Mouse (Mus musculus): ENCODE data around the gene Clip3. TPM values are rescaled to one million over a fixed set of nuclear protein-coding genes. Genes with fewer than 3 reads are reported as not detected.
A peak's percentile ranks its signal among the peaks of the same experiment; 100 is the strongest.

The Clip3 gene
- polyA plus RNA-seq, 1 experiment = 19.4 TPM

DNA sequence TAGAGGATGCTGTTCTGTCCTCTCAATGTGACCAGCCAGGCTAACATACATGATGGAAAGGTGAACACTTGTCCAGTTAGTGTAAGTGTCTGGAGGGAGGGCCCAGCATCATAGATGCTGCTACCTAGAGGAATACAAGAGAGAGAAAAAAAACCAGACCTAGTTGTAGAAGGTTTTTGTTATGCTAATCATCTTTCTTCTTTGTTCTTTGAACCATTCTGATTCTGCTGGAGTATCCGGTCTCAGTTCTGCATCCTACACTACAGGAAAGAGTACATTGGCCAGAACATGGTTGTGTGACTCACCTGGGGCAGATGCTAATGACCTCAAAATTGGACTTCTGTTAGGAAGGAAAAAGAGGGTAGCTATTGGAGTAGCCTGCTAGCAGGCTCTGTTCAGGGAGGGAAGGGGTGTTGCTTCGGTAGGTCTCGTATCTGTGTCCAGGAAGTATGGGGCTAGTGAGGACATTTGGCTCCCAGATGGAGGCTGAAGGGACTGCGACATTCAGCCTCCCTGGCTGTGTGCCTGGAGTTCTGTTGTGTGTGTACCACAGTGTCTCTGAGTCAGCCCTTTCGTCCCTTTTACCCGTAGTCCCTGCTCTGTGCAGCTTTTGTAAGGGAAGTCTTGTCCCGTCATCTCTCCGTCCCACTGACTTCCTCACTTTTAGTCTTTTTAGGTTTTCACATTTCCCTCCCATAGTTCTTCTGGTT lies 4.7 kb upstream of the Clip3 start:
- Histone ChIP-seq H3K79me2 (ENCODE audit: control insufficient read depth, insufficient read depth) (no peaks in the 10 kb centered on the region), H3K27me3 (ENCODE audit: control insufficient read depth, insufficient read depth, insufficient read length) (peaks cover 5% of the 10 kb centered on the region), H3K4me3 (no peak overlapping the region), H3K4me2 (ENCODE audit: low read depth) (no peak overlapping the region), H3ac (ENCODE audit: control insufficient read depth, insufficient read length) (no peak overlapping the region), H3K36me3 (ENCODE audit: control insufficient read depth, insufficient read depth) (no peaks in the 10 kb centered on the region)
- TF ChIP-seq USF1 (IDR thresholded peaks at IDR 0.05; ENCODE audit: low read depth) (no peak), E2F4 (IDR thresholded peaks at IDR 0.05; ENCODE audit: insufficient read depth) (no peak), REST (IDR thresholded peaks at IDR 0.05; ENCODE audit: insufficient read depth, insufficient read length) (no peak)

DNA sequence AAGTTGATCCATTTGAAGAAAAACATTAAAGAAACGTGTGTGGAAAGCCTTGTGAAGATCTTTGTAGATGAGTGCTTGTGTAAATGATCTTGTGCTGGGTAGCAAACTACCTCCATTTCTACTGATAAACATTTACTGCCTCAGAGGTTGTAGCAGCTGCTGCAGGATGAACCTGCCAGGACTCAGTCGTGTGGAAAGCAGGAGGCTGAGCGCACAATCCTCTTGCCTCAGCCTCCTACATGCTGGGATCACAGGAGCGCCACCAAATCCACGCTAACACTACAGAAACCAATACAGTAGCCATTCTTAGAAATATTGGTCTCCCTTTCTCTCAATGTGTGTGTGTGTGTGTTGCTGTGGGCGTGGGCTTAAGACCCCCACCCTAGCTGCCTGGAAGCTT lies 3.5 kb upstream of the Clip3 start:
- no peak overlapping the region for H3K4me3 ChIP-seq
- H3ac ChIP-seq (ENCODE audit: control insufficient read depth, insufficient read length) = no peak overlapping the region
- TF ChIP-seq E2F4 (IDR thresholded peaks at IDR 0.05; ENCODE audit: insufficient read depth) (no peak), USF1 (IDR thresholded peaks at IDR 0.05; ENCODE audit: low read depth) (no peak), TCF12 (IDR thresholded peaks at IDR 0.05; ENCODE audit: insufficient read depth, poor library complexity, severe bottlenecking) (no peak), MAX (IDR thresholded peaks at IDR 0.05; ENCODE audit: low read depth) (no peak), MYOD1 (IDR thresholded peaks at IDR 0.05; ENCODE audit: control insufficient read depth in 1 of 3, insufficient read length in 2 of 3, low read depth in 2 of 3) (no peak), TCF3 (IDR thresholded peaks at IDR 0.05; ENCODE audit: insufficient read length, low read depth) (no peak), POLR2A (IDR thresholded peaks at IDR 0.05; ENCODE audit: insufficient read length, low read depth) (no peak), SRF (IDR thresholded peaks at IDR 0.05; ENCODE audit: control insufficient read depth, insufficient read length, low read depth) (no peak), POLR2AphosphoS2 (IDR thresholded peaks at IDR 0.05; ENCODE audit: insufficient read length, low read depth) (no peak), REST (IDR thresholded peaks at IDR 0.05; ENCODE audit: insufficient read depth, insufficient read length) (no peak), MYOG (IDR thresholded peaks at IDR 0.05; ENCODE audit: control insufficient read depth in 1 of 3, insufficient read depth in 1 of 3, insufficient read length in 2 of 3, low read depth in 2 of 3) (no peak), CEBPB (IDR thresholded peaks at IDR 0.05; ENCODE audit: insufficient read depth, poor library complexity, severe bottlenecking) (no peak)
- no peaks in the 10 kb centered on the region for H3K79me2 ChIP-seq (ENCODE audit: control insufficient read depth, insufficient read depth)
- peaks cover 5% of the 10 kb centered on the region for H3K27me3 ChIP-seq (ENCODE audit: control insufficient read depth, insufficient read depth, insufficient read length)
- H3K4me2 ChIP-seq (ENCODE audit: low read depth) = no peak overlapping the region
- no peaks in the 10 kb centered on the region for H3K36me3 ChIP-seq (ENCODE audit: control insufficient read depth, insufficient read depth)

DNA sequence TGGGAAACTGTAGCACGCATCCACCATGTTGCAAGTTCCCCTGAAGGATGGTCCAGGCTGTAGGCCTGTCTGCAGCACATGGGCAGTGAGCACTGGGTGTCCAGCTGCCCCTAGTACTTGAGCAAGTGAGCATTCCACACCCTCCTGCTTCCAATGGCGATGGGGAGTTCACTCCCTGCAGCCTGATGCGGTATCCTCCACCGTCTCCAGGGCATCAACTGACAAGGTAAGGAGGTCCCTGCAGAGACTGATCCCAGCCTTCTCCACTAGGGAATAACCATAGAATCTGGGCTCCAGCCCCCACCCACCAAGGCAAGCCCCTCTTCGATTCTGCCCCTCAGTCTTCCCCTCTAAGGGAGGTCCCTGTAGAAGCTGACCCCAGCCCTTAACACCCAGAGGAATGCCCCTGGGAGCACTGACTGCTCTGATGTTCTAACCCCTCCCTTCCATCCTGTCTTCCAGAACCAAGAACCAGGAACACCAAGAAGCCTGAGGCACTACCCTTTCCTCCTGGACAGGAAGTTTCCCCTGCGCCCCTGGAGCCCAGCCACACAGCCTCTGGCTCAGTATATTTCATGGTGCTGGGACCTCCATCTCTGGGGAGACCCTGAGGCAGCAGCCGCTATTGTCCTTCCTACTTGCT lies 2.3 kb upstream of the Clip3 start:
- Histone ChIP-seq H3ac (ENCODE audit: control insufficient read depth, insufficient read length) (no peak overlapping the region), H3K4me2 (ENCODE audit: low read depth) (no peak overlapping the region), H3K79me2 (ENCODE audit: control insufficient read depth, insufficient read depth) (no peaks in the 10 kb centered on the region), H3K36me3 (ENCODE audit: control insufficient read depth, insufficient read depth) (no peaks in the 10 kb centered on the region), H3K27me3 (ENCODE audit: control insufficient read depth, insufficient read depth, insufficient read length) (peaks cover 5% of the 10 kb centered on the region), H3K4me3 (no peak overlapping the region)
- TF ChIP-seq TCF12 (IDR thresholded peaks at IDR 0.05; ENCODE audit: insufficient read depth, poor library complexity, severe bottlenecking) = no peak
- no peak for TF ChIP-seq SRF (IDR thresholded peaks at IDR 0.05; ENCODE audit: control insufficient read depth, insufficient read length, low read depth)
- TF ChIP-seq USF1 (IDR thresholded peaks at IDR 0.05; ENCODE audit: low read depth) = no peak
- TF ChIP-seq MAX (IDR thresholded peaks at IDR 0.05; ENCODE audit: low read depth) = no peak
- TF ChIP-seq POLR2A (IDR thresholded peaks at IDR 0.05; ENCODE audit: insufficient read length, low read depth) = no peak
- no peak for TF ChIP-seq E2F4 (IDR thresholded peaks at IDR 0.05; ENCODE audit: insufficient read depth)
- TF ChIP-seq MYOD1 (IDR thresholded peaks at IDR 0.05; ENCODE audit: control insufficient read depth in 1 of 3, insufficient read length in 2 of 3, low read depth in 2 of 3) = no peak
- no peak for TF ChIP-seq TCF3 (IDR thresholded peaks at IDR 0.05; ENCODE audit: insufficient read length, low read depth)
- TF ChIP-seq MYOG (IDR thresholded peaks at IDR 0.05; ENCODE audit: control insufficient read depth in 1 of 3, insufficient read depth in 1 of 3, insufficient read length in 2 of 3, low read depth in 2 of 3) = no peak
- TF ChIP-seq POLR2AphosphoS2 (IDR thresholded peaks at IDR 0.05; ENCODE audit: insufficient read length, low read depth) = no peak
- TF ChIP-seq CEBPB (IDR thresholded peaks at IDR 0.05; ENCODE audit: insufficient read depth, poor library complexity, severe bottlenecking) = no peak
- TF ChIP-seq REST (IDR thresholded peaks at IDR 0.05; ENCODE audit: insufficient read depth, insufficient read length) = no peak

DNA sequence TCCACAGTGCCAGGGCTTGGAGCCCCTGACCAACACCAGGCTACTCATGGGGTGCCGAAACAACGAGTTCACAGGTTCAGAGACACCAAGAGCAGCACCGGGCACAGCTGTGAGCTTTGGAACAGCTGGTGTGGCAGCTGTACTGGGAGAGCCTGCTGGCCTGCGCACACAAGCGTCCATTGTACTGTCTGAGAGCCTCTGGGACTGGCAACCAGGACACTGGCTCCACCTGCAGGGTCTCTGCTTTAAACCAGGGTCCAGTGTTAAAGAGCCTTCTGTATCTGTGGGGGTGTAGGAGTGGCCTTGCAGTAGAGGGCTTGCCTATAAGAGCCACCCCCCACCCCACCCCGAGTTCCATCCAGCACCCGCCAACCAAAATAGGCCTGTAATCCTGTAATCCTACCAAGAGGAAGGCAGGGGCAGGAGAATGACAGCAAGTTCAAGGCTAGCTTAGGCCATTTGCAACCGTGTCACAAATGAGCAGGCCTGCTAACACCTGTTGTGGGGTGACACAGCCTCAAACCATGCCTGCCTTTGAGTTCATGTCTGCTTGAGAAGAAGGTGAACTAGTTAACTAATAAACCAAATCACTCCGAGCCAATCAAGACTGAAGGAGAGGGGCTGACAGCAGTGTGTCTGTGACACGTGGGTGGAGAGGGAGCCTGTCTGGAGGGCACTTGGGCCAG lies 1.7 kb upstream of the Clip3 start:
- Histone ChIP-seq H3K4me3 (no peak overlapping the region), H3K4me2 (ENCODE audit: low read depth) (no peak overlapping the region), H3K27me3 (ENCODE audit: control insufficient read depth, insufficient read depth, insufficient read length) (peaks cover 5% of the 10 kb centered on the region), H3K36me3 (ENCODE audit: control insufficient read depth, insufficient read depth) (no peaks in the 10 kb centered on the region), H3ac (ENCODE audit: control insufficient read depth, insufficient read length) (no peak overlapping the region), H3K79me2 (ENCODE audit: control insufficient read depth, insufficient read depth) (no peaks in the 10 kb centered on the region)
- TF ChIP-seq MYOG (IDR thresholded peaks at IDR 0.05; ENCODE audit: control insufficient read depth in 1 of 3, insufficient read depth in 1 of 3, insufficient read length in 2 of 3, low read depth in 2 of 3) (peak in 2 of 3 experiments; percentile 97 to 98), MAX (IDR thresholded peaks at IDR 0.05; ENCODE audit: low read depth) (no peak), USF1 (IDR thresholded peaks at IDR 0.05; ENCODE audit: low read depth) (no peak), POLR2AphosphoS2 (IDR thresholded peaks at IDR 0.05; ENCODE audit: insufficient read length, low read depth) (no peak), TCF12 (IDR thresholded peaks at IDR 0.05; ENCODE audit: insufficient read depth, poor library complexity, severe bottlenecking) (peak; percentile 52), CEBPB (IDR thresholded peaks at IDR 0.05; ENCODE audit: insufficient read depth, poor library complexity, severe bottlenecking) (no peak), MYOD1 (IDR thresholded peaks at IDR 0.05; ENCODE audit: control insufficient read depth in 1 of 3, insufficient read length in 2 of 3, low read depth in 2 of 3) (peak; percentile 18 to 96 (median 84)), POLR2A (IDR thresholded peaks at IDR 0.05; ENCODE audit: insufficient read length, low read depth) (no peak), TCF3 (IDR thresholded peaks at IDR 0.05; ENCODE audit: insufficient read length, low read depth) (peak; percentile 85), REST (IDR thresholded peaks at IDR 0.05; ENCODE audit: insufficient read depth, insufficient read length) (no peak), SRF (IDR thresholded peaks at IDR 0.05; ENCODE audit: control insufficient read depth, insufficient read length, low read depth) (no peak), E2F4 (IDR thresholded peaks at IDR 0.05; ENCODE audit: insufficient read depth) (no peak)
